Mouse (Mus musculus): ENCODE measurements at regions not wholly inside any gene's neighbourhood (a gene's known extent, or its start where the extent isn't known, plus 50 kb on each side); places are given as distances from the start of the nearest gene placed in this dataset.

DNA sequence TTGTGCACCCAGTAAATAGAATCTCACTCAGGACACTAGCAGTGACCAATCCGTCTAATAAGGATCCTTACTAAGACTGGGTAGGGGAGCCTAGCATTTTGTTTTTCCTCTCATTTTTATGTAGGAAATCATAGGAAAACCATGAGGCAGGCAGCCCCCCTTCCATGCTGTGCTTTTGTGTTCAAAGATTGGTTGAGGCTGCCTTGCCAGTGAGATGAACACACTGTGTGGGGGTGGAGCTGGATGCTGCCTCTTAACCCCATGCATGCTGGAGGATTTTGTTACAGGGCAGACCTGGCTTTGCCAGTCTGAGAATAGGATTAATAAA is 162.8 kb downstream of the Cmpk2 start:
- DNase-seq (ENCODE audit: low spot score in 2 of 2): no peak

DNA sequence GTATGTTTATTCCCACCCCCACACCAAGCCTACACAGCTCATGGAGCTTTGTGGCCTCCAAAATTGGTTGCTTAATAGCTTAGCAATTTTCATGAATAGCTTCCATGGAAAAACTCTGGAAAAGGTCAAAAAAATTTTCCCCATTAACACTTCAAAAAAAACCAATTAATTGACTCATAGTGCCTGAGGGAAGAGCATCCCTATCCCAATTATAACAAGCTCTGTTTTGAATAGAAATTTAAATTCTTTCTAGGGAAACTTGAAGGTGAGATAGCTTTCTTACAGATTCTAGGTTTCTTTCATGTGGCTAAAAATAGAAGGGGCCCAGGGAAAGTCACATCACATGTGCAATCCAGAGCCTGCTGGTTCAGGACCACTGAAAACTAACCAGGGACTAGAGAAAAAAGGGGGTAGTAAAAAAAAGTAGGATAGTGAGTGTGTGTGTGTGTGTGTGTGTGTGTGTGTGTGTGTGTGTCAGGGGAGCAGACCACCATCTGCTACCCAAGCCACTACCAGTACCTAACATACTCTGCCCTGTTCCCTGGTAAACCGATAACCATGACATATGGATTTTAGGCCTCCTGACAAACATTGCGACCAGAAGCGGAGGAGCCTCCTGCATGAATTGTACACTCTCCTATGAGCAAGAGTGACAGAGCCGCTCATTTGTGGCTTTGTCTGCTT is 162.2 kb downstream of the Cmpk2 start:
- DNase-seq (ENCODE audit: low spot score in 2 of 2): no peak

DNA sequence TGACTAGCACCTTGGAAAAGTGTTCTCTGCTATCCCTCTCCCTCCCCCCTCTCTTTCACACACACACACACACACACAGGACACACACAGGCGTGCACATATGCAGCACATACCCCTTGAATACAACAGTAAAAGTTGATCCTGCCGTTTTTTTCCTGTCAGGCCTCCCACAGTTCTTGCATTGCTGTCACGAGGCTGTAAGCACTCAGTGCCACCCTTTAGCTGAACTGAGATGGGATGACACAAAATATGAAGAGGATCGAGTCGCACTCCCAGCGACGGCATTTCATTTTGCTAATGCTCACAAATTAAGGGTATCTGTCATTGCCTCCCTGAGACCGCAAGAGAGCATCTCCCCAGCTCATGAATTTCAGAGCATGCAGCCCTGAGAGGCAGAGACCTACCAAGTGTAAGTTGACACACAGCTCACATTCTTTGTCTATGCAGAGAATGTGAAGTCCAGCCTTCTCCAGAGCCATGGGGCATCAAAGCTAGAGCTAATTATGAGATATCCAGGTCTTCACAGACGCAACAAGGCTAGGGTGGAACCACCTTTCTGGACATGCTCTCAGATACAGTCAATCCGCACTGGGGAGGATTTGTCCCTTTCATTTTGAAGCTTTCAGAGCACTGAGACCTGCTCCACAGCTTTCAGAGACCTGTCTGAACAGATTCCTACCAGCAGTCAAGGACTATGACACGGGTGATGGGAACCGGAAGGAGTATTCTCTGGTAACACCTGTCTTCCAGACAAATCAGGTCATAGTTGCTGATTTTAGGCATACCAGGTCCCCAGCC is 152.3 kb downstream of the Cmpk2 start:
- no peak for DNase-seq (ENCODE audit: low spot score in 2 of 2)

DNA sequence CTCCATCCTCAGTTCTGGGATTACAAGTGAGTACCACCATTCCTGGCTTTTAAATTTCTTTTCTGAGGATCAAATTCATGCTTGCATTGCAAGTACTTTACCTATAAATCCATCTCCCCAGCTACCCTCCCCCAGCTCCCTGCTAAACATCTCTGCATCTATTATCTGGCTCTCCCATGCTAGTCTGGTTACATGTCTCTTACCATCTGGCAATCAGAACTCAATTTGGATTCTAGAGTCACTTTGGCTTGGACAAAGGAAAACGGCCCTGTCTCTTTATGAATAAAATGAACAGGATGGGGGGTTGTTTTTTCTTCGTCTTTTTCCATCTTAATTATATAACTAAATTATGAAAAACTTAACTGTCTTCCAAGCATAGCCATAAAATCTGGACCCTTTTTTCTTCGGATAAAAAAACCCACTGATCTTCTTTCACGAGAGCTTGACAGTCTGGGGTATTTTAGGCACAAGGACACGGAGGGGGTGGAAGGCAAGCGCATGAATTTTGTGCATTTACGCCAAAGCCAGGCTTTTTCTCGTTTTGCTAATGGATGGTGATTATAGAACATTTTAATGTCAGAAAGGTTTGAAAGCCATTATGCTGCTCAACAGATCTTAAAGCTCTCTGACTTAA is 151.6 kb downstream of the Cmpk2 start:
- no peak for DNase-seq (ENCODE audit: low spot score in 2 of 2)

DNA sequence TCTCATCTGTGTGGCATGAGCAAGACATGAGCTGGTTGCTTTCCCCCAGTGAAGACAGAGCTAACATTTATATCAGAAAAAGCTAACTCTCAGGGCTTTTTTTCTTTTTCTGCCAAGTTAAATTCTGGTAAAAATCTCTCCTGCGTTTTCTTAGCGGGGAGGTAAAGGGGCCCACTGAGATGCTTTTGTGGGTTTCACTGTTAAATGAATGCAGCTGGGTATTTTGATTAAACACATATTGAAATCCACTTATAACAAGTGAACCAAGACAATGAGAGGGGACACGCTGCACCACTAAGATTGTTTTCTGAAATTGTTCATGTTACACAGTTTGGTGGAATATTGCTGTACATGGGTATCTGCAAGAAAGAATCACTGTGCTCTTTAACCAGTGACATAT is 149.0 kb downstream of the Cmpk2 start:
- DNase-seq (ENCODE audit: low spot score in 2 of 2): no peak

DNA sequence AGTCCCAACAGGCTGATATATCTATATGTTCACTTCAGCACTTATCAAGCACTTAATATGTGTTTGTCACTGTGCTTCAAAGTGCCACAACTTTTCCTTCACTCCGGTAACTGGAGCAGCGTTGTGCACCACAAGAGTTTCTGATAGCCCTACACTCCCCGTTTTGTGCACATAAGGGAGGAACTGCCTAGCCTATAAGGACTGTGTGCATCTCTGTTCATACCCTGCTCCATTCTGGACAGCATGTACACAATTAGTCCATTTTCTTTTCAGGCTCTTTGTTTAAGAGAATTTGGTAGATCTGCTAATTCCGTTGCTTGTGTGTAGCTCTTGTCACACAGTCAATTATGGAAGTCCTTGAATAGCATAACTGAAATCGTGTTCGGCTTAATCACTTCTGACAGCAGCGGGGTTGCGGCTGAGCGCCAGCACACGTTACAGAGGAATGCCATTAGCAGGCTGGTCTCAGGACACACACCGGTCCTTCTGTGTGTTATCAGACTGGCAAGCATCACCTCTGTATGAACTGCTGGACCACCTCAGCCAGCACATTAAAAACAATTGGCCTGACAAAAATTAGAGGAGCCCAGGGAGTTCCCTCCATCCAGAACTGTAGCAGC is 144.2 kb downstream of the Cmpk2 start:
- DNase-seq (ENCODE audit: low spot score in 2 of 2): no peak

DNA sequence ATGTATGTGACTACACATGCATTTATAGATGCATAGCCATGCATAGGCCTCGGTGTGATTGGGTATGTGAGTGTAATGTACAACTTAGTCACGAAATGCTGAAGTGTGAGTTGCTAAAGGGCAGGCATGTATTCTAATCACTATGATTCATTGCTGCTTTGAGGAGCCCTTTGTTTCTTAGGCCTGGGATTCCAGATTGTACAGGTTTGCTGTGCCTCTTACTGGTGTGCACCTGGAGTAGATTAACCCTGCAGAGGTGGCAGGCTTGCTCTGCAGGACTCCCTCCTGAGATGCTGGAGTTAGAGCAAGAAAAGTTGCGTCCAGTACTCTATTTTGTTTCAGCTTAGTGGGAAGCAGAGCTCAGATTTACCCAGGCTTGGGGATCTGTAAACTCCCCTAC is 141.1 kb downstream of the Cmpk2 start:
- no peak for DNase-seq (ENCODE audit: low spot score in 2 of 2)

DNA sequence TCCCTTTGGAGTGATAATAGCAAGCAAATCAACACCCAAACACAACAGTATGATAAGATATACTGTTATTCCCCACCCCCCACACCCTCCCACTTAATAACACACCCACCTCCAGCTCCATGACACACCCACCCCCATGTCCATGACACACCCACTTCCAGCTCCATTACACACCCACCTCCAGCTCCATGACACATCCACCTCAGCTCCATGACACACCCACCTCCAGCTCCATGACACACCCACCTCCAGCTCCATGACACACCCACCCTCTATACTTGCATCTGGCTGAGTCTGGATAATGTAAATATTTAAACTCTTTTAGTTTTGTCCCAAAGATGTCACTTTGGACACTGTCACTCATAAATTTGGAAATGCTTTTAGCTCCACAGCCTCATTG is 129.5 kb downstream of the Cmpk2 start:
- no peak for DNase-seq (ENCODE audit: low spot score in 2 of 2)

DNA sequence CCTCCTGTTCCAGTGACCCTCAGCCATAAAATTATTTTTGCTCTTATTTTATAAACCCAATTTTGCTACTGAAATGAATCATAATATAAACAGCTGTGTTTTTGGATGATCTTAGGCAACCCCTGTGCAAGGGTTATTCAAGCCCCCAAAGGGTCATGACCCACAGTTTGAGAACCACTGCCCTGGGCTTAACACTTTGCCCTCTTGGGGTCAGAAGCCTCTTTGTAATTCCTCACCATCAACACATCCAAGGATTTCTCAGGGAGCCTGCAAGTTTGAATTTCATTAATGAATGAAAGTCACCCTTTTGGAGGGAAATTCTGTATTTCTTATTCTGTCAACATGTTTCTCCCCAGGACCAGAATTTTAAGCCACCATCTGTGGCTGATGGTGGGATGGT is 123.1 kb downstream of the Cmpk2 start:
- no peak for DNase-seq (ENCODE audit: low spot score in 2 of 2)

DNA sequence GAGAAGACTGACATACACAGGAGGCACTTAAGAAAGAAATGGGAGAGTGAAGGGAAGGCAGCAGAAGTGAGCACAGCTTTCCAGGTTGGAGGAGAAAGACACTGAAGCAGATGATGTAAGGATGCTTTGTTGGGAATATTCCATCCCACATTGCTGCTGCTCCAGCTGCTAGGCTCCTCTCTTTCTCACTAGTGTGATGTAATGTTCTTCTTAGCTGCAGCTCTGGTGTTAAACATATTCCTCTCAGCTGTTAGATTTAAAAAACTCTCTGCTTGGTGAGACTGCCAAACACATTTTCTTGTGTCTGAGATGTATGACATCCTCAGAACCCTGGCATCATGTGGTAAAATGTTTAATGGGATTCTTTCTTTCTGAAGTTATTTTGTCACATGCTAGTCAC is 120.1 kb downstream of the Cmpk2 start:
- no peak for DNase-seq (ENCODE audit: low spot score in 2 of 2)

DNA sequence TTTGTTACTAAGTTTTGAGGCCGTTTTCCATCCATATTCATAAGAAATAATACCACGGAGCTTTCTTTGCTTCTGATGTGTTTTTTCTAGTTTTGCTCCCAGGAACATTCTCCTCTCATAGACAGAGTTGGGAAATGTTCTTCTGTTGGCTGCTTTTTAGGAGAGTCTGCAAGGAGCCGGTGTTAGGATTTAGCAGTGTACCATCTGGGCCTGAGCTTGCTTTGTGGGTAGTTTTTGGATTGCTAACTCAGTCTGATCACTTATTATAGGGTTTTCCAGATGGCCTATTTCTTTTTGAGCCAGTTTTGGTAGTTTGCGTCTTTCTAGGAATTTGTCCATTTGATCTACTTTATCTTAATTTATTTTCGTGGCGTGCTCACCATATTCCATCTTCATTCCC is 108.4 kb downstream of the Cmpk2 start:
- DNase-seq (ENCODE audit: low spot score in 2 of 2): no peak

DNA sequence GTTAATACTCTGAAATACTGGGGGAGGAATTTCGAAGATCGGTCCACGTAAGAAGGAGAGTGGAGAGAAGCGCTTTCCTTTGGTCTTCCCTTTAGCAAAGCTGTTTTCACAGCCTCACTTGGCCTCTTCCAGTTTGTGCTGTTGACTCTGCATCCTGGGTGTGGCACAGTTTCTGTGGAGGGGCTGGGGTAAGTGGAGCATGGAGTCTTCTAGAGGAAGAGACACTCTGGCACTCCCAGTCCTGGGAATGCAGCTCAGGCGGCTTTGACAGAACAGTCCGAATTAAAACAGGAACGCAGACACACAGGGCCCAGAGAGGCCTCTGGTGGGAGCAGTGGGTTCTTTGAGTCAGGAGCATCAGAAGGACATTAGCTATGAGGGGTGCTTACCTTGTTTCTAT is 102.6 kb downstream of the Cmpk2 start:
- DNase-seq (ENCODE audit: low spot score in 2 of 2): no peak

DNA sequence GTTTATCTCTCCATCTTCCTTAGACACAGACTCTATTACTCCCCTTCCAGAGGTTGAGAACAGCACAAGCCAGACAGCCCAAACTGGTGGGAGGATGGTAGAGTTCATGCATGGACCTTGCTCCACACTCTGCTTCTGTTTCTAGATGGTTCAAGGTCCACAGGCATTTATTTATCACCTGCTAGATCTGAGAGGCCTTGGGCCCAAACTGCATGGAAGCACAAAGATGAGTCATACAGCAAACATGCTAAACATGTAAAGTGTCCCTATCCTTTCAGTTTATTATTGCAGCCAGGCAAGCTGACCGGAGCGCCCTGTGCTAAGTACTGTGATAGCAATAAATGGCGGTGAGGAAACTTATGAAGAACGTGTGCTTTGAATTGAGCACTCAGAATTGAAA is 98.4 kb downstream of the Cmpk2 start:
- DNase-seq (ENCODE audit: low spot score in 2 of 2): no peak

DNA sequence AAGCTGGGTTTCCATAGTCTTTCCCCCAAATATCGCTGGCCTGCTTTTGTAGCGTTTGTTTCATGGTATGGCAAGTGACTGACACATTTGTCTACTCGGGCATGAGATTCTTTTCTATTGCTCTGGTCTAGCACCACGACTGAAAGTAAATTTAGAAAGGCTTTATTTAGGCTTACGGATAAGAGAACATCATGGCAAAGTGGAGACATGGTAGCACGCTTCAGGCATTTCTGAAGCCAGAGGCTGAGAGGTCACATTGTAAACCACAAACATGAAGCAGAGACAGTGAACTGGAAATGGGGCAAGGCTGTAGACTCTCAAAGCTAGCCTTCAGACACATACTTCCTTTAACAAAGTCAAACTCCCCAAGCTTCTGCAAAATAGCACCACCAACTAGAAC is 93.9 kb downstream of the Cmpk2 start:
- DNase-seq (ENCODE audit: low spot score in 2 of 2): no peak

DNA sequence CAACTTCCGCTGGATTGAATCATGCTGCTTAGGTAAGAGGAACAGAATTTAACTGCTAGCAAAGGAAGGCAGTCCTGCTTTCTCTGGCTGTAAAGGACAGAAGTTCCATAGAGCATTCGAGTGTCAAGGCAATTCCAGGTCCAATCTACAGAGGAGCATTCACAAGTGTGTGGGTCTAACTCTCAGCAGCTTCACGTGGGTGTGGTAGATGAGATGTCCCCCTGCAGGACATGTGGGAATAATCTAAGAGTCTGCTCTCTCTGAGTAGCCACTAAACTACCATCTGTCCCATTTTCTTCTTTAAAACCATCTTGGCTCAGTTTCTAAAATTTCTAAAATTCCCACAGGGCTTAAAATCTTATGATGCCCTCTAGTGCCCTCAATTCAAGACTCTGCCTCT is 90.6 kb downstream of the Cmpk2 start:
- no peak for DNase-seq (ENCODE audit: low spot score in 2 of 2)

DNA sequence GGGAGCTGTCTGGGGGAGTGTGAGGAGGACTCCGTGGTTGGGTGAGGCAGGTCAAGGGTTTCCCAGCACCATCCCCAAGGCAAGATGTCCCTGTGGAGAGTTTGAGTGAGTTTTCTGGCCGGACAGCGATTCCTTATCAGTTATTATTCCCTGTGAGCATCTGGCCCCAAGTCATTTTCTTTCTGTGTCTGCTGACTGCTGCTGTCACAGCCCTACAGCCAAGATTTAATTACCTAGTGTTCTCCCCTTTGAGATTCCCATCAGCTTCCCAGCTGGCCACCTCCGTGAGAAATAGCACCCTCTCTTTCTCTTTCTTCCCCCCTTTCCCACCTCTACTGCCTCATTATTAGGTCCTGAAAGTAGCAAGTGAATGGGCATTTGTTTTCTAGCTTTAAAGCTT is 88.4 kb downstream of the Cmpk2 start:
- DNase-seq (ENCODE audit: low spot score in 2 of 2): no peak

DNA sequence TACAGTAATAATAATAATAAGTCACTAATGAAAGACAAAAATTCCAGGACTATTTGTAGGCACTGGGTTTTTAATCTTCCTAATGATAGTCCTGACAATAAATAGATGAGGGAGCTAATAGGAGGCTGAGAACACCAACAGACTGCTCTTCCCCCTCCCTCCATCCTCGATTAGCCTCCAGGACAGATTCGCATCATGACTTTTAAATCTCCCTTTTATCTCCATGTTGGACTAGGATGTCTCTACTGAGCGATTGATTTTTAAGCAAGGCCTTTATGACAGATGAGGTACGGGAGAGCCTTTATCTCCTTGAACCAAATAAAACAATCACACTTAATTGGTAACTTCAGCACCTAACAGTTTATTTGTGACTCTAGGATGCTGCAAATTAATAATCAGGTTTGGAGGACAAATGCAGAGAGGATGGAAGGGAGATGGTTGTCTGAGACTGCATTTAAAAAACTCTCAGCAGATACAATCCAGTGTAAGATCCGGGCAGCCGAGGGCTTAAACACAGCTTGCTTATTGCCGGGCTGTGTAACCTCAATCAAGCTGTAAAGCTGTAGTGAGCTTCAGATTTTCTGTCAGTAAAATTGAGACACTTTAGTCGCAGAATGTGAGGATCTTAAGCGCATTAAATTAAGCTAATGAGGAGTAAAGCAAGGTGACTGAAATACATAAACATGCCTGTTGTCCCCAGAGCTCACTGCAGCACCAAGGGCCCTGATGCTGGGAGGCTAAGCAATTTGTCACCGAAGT is 82.3 kb downstream of the Cmpk2 start:
- DNase-seq (ENCODE audit: low spot score in 2 of 2): no peak

DNA sequence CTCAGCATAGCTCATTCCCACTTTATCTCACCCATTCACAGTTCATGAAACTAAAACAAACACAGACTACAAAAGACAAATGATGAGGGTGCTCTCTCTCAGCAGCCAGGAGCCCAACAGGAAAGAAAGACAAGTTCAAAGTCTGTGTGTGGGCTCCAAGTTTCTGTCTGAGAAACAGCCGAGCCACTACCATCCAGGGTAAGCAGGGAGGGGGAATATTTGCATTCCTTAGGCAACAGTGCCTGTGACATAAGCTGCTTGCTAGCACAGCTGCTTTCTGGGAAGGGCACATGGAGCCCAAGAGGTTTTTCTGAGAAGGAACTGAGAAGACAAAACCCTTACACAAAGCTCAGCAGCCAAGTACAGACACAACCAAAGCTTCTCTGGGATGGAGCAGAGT is 78.5 kb downstream of the Cmpk2 start:
- no peak for DNase-seq (ENCODE audit: low spot score in 2 of 2)

DNA sequence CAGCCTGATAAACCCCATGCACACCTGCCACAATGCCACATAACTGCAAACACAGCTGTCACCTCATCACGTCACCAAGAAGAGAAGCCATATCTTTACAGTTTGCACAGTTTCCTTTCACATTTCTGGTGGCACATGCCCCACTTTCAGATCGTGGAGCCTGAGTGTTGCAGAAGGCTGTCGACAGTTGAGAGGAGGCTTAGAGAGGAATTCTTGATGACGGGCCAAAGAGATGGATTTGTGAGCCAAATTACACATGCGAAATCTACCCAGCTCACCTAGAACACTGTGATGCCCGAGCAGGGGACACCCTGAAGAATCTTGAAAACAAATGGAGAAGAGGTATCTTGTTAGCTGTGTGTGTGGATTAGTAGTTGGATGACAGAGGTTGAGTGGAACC is 77.4 kb downstream of the Cmpk2 start:
- no peak for DNase-seq (ENCODE audit: low spot score in 2 of 2)

DNA sequence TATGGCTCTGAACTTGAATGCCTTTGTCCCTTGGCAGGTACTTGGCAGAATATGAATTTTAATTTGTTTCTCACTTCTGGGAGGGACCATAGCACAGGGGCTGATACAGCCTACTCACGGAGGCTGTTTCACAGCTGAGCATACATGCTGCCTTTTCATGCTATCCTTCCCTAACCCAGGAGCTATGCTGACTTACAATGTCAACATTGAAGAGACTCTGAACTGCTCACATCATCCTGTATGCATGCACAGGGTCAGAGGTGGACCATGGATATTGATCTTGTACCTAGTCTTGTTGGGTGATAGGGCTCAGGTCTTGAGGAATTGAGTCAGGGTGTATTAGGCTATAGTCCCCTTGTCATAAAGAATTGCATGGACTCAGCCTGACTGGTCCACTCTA is 74.5 kb downstream of the Cmpk2 start:
- no peak for DNase-seq (ENCODE audit: low spot score in 2 of 2)

DNA sequence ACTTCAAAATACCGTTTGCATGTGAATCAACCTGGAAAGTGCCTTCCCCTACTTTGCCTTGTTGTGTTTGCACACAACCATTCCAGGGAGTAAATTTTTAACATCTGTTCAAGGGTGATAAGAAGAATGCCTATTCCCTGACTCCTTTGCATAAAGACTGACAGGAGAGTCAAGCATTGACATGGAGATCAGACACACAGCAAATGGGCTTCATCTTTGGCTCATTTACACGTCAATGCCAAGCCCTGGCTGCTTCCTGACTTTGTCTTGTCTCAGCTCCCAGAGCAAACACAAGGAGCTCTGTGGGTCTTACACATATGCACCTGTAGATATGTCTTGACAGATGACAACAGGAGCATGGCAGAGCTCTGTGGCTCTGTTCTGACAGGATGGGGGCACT is 73.4 kb downstream of the Cmpk2 start:
- DNase-seq (ENCODE audit: low spot score in 2 of 2): no peak

DNA sequence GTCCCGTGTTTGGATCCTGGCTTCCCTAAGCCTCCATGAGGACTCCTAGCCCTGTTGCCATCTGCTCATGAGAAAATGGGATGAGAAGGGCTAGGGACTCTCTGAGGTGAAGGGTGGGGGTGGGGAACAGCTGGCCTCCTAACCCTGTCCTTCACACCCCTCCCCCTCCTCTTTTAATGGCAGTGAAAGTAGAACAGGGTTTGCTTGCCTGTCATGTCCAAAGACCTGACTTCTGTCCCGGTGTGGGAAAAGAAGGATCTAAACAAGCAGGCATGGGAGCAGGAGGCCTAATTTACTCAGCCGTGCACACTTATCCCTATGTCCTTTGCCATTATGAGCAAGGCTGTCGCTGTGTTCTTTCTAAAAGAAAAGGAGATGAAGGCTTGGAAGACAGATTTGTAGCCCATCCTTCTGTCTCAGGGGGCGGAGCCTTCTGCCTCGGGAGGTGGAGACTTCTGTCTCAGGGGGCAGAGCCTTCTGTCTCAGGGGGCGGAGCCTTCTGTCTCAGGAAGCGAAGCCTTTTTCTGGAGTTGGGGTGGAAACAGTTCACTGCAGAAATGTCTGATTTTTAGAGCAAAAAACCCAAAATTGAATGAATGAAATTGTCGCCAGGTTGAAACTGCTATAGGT is 66.4 kb downstream of the Cmpk2 start:
- DNase-seq (ENCODE audit: low spot score in 2 of 2): no peak

Measured in spleen, postnatal 36 days (tissue).